Mouse (Mus musculus): ENCODE measurements around the gene Zbed3. TPM values are rescaled to one million over a fixed set of nuclear protein-coding genes. Genes with fewer than 3 reads are reported as not detected.

Zbed3 gene
- total RNA-seq (2017): 1.9 to 6.5 TPM (median 4.9 TPM) in 3 replicates

DNA sequence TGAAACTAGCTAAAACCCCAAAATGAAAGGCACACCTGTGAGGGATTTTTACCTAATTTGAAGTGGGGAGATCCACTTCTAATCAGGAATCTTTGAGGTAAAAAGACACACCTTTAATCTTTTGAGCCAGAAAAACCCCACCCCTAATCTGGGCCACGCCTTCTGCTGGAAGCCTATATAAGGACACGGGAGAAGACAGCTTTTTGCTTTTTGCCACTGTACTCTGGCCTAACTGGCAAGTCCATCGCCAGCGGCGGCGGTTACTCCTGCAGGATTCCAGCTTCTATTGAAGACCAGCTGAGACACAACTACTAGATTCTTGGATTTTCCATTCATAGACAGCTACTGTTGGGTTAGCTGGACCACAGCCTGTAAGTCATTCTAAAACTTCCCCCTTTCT, at the start of gene Zbed3:
Zbed3 (plus strand) TSS at position 213 of the 400 bp plus-strand sequence.
- no peak for ATAC-seq (replicated peaks; ENCODE audit: insufficient number of reproducible peaks, low FRiP score, low TSS enrichment, poor library complexity, severe bottlenecking)

DNA sequence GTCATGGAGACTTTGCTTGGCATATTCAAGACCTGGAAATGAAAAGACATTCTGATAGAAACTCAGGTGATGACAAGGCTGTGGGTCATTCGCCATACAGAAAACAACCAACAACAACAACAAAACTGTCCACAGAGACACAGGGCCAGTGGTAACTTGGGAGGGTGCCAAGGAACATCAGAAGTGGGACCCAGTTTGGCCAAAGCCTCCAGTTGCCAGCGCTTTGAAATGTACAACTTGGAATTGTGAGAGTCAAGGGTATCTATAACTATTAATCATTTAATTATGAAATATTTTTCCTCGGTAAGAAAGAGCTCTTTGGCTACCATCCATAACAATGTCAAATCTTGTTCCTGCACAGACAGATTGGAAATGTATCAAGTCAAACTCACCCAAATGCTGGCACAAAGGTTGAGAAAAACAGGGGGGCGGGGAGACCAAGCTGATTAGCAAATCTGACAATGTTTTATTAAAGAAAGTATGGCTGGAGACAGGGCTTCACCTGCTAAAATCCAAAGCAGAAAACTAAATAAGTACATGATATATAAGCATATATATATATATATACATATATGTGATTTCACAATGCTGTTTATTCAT, 44.9 kb upstream of the Zbed3 start:
- no peak for ATAC-seq (replicated peaks; ENCODE audit: insufficient number of reproducible peaks, low FRiP score, low TSS enrichment, poor library complexity, severe bottlenecking)

DNA sequence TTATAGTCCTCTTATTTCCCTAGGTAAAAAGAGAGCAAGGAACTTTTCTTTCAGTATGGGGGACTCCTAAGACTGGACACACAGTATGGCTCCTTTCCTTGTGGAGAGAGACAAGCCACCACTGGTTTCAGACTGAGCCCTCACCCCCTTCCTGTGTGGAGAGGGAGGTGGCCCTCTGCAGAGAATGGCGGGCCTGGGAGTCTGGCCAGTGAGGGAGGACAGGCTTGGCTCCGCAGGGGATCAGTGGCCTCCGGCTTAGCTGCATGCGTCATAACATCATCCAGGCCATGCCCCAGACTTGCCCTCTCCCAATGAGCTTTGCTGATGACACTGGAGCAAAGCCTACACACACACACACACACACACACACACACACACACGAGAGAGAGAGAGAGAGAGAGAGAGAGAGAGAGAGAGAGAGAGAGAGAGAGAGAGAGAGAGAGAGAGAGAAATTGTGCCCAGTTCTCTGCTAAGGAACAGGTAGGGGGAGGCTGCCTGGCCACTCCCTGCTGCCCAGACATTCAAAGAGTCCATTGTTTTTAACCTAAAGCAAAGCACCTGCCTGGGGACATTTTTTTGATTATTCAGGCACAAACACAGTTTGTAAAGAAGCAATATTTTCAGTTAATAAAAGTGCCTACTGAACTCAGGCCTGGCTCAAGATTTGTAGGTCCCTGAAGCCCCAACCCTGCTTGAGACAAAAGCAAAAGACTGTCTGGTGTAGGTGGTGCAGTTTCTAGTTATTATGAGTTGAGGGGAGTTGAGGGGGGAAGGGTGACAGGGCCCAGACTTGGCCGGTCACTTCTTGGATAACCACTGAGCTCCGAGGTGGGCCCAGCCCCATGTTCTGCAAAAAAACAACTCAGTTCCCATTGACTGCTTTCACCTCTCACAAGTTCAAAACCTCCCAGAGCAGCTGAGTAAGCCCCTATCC, 41.4 kb upstream of the Zbed3 start:
- no peak for ATAC-seq (replicated peaks; ENCODE audit: insufficient number of reproducible peaks, low FRiP score, low TSS enrichment, poor library complexity, severe bottlenecking)

DNA sequence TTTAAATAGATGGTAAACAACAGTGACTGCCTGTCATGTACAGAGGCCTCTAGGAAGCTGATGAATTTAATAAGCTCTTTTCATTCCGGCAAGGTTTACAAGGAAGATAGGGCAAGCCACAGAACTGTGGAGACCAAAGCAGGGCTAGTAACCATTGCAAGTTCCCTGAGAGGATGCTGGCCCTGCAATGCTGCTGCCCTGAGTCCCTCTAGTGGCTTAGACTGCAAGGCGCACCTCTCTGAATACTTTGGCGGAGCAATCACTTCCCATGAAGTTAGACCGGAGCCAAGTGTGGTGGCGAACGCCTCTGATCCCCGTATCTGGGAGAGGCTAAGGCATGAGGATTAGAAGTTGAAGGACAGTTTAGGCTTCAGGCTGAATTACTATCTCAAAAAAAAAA, 36.4 kb upstream of the Zbed3 start:
- ATAC-seq (replicated peaks; ENCODE audit: insufficient number of reproducible peaks, low FRiP score, low TSS enrichment, poor library complexity, severe bottlenecking): no peak

DNA sequence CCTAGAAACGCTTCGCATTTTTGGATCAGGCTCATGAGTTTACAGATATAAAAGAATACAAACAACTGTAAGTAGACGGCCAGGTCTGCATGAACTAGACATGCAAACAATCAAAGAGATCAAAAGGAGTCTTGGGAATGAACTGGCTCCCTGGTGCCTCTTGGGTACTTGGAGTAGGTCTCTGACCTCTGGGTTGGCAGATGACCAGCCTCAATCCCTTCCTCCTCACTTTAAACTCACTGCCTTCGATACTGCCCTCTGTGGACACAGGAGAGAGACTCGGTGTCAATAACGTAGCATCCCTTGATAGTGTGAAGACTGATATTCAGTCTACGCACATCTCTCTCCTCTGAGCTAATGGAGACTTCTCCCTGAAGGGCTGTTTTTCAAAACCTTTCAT, 35.4 kb upstream of the Zbed3 start:
- no peak for ATAC-seq (replicated peaks; ENCODE audit: insufficient number of reproducible peaks, low FRiP score, low TSS enrichment, poor library complexity, severe bottlenecking)

DNA sequence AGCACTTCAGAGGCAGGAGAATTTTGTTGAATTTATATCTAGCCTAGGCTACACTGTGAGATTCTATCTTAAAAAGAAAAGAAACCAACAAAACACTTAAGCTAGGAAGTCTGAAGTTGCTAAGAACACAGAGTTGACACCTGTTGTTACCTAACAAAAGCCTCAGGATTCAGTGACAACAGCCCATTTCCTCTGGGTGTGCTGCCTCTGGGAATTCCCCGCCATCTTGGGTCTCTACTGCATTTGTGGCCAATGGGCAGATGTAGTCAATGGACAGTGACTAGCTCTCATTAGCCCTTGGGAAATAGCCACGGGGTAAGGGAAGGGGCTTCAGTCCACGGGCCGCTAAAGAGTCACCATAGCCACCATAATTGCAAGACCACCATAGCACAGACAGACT, 31.4 kb upstream of the Zbed3 start:
- no peak for ATAC-seq (replicated peaks; ENCODE audit: insufficient number of reproducible peaks, low FRiP score, low TSS enrichment, poor library complexity, severe bottlenecking)

DNA sequence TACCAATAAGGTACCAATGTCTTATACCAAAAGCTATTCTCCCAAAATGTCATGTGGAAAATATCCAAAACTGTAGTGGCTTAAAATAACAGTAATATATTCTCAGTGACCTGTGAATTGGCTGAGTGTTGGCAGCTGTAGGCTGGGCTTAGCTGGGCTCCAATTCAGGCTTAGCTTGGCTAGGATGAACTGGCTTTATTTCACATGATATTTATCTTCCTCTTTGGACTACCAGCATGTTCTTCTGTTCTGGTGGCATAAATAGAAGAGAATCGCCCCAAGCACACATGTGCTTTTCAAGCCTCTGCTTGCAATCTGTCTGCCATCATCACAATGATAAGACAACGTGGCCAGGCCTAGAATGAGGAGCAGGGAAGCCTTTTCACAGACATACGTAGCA, 23.5 kb upstream of the Zbed3 start:
- no peak for ATAC-seq (replicated peaks; ENCODE audit: insufficient number of reproducible peaks, low FRiP score, low TSS enrichment, poor library complexity, severe bottlenecking)

DNA sequence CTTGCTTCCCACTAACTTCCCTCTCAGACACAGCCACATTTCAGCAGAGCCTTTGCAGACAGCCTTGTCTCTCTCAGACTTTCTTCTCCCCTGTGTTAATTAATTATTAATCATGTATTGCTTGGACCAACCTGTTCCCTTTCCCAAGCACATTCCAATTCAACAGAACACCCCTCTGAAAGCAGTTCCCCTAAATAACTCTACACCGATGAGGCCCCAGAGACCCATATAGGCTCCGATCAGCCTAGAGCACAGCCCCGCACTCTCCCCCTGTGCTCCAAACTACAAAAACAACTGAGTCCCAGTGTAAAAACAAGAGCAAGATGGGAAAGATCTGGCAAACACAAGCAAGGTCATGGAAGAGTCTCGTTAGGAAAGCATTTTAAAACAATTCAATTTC, 16.8 kb upstream of the Zbed3 start:
- ATAC-seq (replicated peaks; ENCODE audit: insufficient number of reproducible peaks, low FRiP score, low TSS enrichment, poor library complexity, severe bottlenecking): no peak

DNA sequence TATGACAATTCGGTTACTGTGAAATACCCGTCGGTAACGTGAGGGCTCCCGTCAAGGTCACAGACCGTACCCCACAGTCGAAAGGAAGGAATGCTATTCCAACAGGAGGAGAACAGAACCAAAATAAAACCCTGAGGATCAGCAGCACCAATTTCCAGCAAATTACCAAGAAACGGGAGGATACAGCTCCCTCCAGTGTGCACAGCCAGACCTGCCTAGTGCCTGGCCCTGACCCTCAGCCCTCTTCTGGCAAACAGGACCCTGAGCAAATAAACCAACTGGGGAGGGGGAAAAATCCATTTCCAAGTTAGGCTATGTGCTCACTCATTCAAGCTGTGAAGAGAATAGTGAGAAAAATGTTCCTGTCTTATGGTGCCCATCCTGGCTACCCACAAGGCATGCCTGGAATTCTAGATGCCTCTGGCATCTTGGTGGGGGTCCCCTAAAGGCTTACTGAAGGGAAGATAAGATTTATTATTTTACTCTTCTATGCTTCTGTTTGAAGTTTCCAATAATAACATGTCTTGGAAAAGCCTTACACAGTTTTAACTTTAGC, 16.2 kb upstream of the Zbed3 start:
- ATAC-seq (replicated peaks; ENCODE audit: insufficient number of reproducible peaks, low FRiP score, low TSS enrichment, poor library complexity, severe bottlenecking): no peak

DNA sequence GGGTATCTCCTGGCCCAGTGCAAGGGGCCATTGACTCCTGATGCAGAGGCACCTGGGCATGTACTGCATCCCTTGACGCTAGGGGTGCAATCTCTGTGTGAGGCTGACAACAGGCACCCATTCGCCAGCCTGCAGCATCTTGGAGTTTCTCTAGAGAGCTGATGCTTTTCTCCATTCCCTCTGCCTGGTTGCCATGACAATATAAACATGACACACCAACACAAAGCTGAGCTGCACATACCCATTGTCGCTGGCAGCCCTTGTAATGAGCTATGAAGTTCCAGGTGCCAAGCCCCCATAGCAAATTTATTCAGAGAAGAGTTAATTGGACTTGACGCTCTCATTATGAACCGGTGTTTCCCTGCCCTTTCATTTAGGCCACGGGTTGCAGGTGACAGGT, 11.4 kb upstream of the Zbed3 start:
- ATAC-seq (replicated peaks; ENCODE audit: insufficient number of reproducible peaks, low FRiP score, low TSS enrichment, poor library complexity, severe bottlenecking): no peak

DNA sequence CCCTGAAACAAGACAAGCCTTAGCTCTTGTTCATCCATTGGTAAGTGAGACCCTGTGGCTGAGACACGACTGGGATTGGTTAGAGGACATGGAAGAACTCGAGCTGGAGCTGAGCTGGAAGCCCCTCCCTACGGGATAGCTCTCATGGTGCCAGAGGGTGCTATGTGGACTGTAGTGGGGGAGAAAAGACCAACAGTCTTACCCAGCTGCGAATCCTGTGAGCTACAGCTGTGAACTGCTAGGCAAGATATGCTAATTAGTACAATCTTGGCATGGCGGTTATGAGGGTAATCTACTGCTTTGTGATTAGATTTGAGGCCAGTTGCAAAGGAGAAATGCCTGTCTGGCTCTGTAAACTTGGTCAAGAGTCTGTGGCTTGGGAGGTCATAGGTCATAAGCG, 4.3 kb upstream of the Zbed3 start:
- ATAC-seq (replicated peaks; ENCODE audit: insufficient number of reproducible peaks, low FRiP score, low TSS enrichment, poor library complexity, severe bottlenecking): no peak

DNA sequence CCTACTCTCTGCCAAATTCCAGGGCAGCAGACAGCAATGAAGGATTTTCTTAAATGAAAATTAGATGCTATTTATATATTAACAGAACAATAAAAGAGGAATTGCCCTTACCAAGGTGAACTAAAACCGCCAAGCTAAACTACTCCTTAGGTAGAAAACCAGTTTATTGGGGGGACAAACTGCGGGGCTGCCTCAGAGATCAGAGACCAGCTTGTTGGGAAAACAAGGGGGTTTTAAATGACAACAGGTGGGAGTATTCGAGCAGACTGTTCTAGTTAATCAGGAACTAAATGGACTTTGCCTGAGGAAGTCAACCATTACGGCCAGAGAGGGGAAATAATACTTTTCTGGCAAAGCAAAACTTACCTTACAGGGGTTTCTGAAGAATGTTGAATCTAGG, 3.0 kb upstream of the Zbed3 start:
- ATAC-seq (replicated peaks; ENCODE audit: insufficient number of reproducible peaks, low FRiP score, low TSS enrichment, poor library complexity, severe bottlenecking): no peak

DNA sequence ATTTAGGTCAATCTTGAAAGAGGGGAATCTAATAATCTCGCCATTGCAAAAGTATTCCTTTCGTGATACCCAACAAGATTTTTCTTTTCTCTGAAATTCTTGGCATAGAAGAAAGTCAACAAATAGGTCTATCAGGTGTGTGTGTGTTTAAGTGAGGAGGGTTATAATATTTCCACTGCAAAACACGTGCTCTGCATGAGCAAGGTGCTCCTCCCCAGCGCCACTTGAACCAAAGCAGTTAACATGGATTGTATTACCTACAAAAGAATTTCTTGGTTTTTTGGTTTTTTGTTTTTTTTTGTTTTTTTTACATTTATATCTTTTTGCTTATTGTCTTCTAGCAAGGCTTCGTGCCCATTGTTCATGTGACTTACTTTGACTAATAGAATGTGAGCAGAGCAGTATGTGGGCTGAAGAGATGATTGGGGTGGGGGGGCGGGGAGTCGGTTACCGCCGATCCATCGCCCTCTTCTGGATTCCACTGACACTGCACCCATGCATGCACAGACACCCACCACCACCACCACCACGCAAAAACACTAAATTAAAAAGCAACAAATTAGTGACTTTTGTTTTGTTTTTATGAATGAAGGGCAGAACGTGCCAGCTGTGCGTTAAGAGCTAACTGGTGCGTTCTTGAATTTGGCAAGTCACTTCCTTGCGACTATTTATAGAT, 676 bp downstream of the Zbed3 start:
- no peak for ATAC-seq (replicated peaks; ENCODE audit: insufficient number of reproducible peaks, low FRiP score, low TSS enrichment, poor library complexity, severe bottlenecking)

DNA sequence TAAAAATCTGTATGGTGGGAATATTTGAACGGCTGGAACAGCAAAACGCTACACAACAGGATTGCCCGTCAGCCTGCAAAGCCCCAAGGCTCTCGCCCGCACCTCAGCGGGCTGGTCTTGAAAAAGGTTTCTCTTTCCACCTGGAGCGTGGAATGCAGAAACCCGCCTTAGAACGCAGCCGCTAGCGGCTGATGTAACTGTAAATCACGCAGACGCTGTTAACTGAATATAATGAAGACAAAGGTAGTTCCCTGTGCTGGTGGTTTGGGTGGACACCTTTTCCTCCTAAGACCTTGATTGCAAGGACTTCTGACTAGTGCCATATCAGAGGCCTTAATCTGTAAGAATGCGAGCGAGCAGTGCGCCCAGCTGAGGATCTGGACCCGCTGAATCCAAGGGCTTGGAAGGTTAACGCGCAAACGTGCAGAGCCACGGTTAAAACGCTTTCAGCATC, 1.2 kb downstream of the Zbed3 start:
- no peak for ATAC-seq (replicated peaks; ENCODE audit: insufficient number of reproducible peaks, low FRiP score, low TSS enrichment, poor library complexity, severe bottlenecking)

DNA sequence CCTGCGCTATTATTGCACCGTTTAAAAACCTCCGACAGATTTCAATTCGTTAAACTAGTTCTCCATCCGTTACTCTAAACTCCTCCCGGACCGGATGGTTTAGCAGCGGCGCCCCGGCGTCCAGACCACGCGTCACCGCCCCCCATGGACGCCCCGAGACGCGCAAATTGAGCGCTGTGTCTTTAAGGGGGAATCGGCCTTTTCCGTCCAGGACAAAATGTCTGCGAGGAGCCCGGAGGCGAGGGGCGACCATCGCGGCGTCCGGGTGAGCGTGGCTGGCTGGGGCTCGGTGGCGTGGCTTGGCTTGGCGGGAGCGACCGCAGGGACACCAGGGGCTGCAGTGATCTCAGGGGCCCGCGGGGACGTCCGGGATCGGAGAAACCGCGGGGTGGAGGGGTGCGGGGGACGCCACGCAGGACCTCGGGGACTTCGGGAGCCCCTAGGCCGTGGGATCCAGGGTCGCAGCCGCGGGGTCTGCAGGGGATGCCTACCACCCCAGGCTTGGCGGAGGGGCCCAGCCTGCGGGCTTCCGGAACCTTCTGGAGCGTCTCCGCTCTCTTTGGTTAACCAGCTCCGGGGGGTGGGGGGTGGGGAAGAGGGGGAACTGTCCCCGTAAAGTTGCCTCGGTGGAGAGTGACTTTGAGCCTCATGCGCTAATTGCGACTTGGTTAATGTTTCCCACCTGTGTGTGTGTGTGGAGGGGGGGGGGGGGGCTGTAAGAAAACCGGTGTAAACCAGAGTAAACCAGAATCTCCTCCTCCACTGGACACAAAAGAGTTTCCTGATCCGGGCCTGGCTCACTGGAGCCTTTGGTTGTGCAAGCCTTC, 1.9 kb downstream of the Zbed3 start:
- ATAC-seq (replicated peaks; ENCODE audit: insufficient number of reproducible peaks, low FRiP score, low TSS enrichment, poor library complexity, severe bottlenecking): no peak

DNA sequence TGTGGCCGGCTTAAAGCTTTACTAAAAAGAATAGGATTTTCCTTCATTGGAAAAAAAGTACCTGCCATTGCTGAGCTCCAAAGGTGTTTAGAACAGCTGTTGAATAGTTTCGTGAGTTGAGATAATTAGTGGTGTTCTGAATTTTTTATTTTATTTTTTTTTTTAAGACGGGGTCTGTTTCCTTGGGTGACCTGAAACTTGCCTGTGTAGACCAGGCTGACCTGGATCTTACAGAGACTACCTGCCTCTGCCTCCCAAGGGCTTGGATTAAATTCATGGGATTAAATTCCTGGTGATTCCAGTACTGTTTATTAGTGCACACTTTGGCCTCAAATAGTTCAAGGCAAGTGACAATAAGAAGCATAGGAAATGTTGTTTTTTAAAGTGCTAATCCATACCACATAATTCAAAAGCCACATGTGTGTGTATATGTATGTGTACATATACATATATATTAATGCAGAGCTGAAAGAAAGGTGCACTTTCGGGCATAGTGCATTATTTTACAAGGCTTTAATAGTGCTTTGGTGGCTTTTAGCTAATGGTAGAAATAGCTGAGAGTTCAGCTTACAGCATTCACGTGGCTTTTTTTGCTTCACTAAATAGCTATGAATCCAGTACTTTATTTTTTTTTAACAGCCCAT, 2.6 kb downstream of the Zbed3 start:
- ATAC-seq (replicated peaks; ENCODE audit: insufficient number of reproducible peaks, low FRiP score, low TSS enrichment, poor library complexity, severe bottlenecking): no peak

DNA sequence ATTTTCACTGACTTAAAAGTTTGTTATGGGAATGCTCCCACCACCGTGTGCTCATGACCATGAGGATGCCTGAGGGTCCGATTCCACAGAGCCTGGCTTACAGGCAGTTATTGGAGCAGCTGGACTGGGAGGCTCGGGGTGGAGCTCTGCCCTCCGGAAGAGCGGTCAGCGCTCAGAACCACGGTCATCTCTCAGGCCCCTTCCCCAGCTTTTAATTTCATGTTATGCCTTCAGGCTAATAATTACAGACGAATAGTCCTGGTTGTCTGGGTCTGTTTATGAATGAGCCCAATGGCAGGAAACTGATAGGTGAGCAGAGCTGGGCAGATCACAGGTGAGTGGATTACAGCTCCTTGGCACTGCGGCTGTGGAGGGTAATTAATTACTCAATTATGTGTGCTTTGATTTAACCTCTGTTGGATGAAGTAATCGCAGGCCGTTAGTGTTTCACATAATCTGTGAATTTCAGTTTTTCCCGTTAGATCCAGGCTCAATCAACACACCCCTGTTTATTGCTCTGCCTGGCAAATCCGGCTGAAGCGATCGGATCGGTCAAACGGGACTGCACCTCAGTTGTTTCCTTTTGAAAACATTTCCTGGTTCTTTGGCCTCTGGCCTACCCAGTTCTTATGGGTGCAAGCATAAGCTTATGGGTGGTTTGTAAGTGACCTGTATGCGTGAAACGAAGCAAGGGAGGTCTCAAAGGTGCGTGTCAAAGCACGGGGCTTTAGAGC, 3.4 kb downstream of the Zbed3 start:
- no peak for ATAC-seq (replicated peaks; ENCODE audit: insufficient number of reproducible peaks, low FRiP score, low TSS enrichment, poor library complexity, severe bottlenecking)

DNA sequence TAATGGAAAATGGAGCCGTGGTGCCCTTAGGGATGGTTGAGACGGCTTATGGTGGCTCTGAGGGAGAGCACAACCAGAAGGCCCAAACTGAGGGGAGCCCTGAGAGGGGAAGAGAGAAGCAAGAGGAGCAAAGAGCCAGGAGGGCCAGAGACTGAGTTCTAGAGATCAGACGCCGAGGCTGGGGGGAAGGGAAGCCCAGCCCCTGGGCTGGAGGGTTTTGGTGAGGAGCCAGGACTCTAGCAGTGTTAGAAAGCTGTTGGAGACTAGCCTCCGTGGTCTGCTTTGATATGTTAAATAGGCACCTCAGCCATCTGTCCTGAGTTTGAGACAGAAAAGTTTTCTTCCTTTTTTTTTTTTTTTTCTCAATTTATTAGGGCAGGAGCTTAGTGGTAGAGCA, 3.9 kb downstream of the Zbed3 start:
- no peak for ATAC-seq (replicated peaks; ENCODE audit: insufficient number of reproducible peaks, low FRiP score, low TSS enrichment, poor library complexity, severe bottlenecking)

All from monocyte, adult 5-6 weeks (primary cell).